Mouse (Mus musculus): ENCODE data around the gene Sirt3.
"Not testable (repeated sequence)": the region's sequence is repeated elsewhere in the genome, so short reads cannot be mapped to it uniquely, and the experiment has no call there.

Gene Sirt3

DNA sequence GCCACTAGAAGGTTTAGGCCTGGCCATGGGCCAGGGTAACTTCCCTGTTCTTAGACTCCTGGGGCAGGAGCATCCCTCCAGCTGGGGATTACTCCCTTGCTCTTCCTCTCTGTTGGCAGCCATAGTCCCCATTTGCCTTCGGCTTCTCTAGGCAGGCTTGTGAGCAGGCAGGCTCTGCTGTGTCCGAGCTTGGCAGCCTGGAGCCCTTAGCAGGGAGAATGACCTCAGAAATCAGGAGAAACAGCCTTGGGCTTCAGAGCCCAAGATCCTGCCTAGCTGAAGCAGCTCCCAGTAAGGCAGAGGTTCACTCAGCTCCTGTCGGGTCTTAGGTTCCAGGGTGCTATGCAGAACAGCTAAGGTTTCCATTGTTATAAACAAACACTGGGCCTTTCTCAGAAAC, 17.0 kb upstream of the Sirt3 start:
- ATAC-seq (ENCODE audit: insufficient number of reproducible peaks, low FRiP score, low TSS enrichment) = no peak

DNA sequence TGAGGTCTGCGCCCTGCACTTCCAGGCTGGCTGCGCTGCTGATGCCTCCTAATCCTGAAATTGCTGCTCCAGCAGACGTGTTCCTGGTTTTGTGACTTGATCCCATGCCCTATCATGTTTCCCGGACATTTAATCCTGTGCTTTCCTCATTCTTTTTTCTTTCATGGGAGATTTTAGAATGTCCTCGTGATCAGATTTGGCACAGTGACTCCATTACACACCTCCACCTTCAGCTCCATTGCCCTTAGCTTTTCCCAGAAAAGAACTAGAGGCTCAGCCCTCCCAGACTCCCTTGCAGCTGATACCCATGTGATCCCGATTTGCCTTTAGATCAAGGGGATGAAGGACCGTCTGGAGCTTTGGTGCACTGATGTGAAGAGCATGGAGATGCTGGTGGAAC, 15.8 kb upstream of the Sirt3 start:
- ATAC-seq (ENCODE audit: insufficient number of reproducible peaks, low FRiP score, low TSS enrichment) = no peak

DNA sequence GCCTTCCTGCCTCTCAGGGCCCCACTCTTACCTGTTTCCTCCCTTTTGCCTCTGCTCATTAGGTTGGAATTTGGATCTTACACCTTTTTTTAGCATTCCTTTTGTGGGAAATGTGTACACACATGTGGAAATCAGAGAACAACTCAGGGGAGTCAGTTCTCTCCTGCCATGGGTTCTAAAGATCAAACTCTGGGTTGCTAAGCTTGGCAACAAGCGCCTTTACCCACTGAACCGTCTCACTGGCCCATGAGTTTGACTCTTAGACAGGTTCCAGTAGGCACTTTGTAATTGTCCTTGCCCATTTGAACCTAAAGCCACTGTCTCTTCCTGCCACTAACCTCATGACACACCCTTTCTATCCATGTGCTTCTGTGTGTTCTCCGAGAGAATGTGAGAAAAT, 12.5 kb upstream of the Sirt3 start:
- ATAC-seq (ENCODE audit: insufficient number of reproducible peaks, low FRiP score, low TSS enrichment) = no peak

DNA sequence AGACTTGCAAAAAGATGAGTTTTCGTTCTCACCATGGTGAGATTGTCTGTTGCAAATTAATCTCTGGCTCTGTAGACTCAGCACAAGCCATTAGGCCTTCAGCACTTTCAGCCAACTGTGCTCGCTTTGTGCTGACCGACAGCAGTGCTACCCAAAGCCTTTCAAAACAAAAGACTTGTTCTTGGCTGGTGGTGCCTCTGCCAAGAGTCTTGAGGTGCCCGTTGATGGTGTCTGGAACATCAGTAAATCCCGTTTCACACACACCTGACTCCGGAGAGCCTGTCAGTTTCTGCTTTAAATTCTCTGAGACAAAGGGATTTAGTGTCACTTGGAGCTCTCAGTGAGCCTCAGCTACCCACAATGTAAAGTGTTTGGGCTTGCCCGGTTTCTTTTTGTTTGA, 11.9 kb upstream of the Sirt3 start:
- no peak for ATAC-seq (ENCODE audit: insufficient number of reproducible peaks, low FRiP score, low TSS enrichment)

DNA sequence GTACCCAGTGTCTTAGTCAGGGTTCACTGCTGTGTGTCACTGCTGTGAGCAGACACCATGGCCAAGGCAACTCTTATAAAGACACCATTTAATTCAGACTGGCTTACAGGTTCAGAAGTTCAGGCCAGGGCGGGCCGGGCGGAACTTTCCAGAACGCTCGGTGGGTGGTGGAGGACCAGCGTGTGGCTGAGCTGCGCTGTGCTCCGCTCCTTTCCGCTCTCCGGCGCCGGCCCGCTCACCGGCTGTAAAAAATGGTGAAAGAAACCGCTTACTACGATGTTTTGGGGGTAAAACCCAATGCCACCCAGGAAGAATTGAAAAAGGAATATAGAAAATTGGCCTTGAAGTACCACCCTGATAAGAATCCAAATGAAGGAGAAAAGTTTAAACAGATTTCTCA, 8.5 kb upstream of the Sirt3 start:
- not testable (repeated sequence) for ATAC-seq (ENCODE audit: insufficient number of reproducible peaks, low FRiP score, low TSS enrichment)

DNA sequence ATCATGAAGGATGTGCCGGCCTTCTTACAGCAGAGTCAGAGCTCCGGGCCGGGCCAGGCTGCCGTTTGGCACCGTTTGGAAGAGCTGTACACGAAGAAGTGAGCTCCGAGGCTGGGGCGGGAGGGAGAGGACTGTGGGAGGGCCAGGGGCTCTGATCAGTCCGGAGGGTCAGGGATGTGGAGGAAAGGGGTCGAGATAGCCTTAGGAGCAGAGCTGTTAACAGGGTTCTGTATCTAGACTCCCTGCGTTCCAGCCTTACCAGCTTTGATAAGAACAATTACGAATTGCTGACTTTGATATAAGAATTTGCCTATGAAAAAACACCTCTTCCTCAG, 327 bp upstream of the Sirt3 start:
- ATAC-seq (ENCODE audit: insufficient number of reproducible peaks, low FRiP score, low TSS enrichment) = 0 out of 2 replicates have a peak, but pooled peaks have one; percentile 22

DNA sequence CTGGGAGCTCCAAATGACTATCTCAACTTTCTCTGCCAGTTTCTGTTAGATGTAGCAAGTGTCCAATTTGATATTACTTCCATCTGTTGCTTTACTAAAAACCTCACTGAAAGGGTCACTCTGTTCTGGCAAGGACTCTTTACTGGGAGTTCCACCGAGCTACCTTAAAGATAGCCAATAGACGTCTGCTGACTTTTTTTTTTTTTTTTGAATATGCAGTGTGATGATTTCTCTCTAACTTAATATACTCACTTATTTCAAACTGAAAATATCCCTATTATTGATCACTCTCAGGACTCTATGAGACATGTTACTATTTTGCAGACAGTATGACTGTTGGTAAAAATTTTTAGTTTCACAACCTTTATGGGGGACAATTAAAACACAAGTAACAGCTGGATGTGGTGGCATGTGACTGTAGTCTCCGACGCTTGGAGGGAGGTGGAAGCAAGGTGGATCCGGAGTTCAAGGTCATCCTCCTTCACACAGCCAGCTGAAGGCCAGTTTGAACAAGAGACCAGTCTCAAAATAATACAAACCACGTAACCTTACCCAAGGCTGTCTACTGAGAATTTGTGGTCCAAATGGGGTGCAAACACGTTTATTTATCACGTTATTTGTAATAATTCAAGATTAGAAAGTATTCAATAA, 1.1 kb downstream of the Sirt3 start:
- no peak for ATAC-seq (ENCODE audit: insufficient number of reproducible peaks, low FRiP score, low TSS enrichment)

DNA sequence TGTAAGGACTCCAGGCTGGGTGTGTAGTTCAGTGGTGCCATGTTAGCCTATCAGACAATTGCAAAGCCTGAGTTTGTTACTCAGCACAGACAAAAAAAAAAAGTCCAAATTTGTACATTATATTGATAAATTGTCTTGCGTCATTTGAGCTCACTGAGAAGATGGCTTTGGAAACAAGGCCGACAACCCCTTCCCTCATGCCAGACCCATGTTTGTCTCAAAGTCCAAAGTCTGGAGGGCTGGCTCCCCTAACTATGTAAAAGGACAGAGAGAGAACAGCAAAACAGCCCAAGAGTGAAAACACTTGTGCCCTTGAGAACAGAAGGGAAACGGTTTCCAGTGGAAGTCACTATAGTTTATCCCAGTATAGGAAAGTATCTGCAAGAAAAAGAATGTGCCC, 1.7 kb downstream of the Sirt3 start:
- no peak for ATAC-seq (ENCODE audit: insufficient number of reproducible peaks, low FRiP score, low TSS enrichment)

DNA sequence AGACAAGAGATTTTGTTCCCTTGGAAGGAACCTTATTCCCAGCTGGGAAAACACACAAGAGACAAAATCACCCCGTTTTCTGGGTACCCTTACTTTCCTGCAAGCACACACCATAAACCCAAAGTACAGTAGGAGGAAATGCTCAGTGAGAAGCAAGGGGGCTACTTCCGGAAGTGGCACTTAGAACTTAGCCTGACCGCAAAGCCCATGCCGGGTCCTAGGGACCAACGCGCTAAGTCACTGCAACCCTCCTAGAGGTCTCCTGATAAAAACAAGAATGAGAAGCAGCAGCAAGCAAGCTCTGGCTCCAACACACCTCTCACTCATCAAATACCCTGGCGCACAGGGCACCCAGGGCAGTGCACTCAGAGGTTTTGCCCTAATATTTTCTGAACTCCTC, 2.8 kb downstream of the Sirt3 start:
- ATAC-seq (ENCODE audit: insufficient number of reproducible peaks, low FRiP score, low TSS enrichment) = no peak

DNA sequence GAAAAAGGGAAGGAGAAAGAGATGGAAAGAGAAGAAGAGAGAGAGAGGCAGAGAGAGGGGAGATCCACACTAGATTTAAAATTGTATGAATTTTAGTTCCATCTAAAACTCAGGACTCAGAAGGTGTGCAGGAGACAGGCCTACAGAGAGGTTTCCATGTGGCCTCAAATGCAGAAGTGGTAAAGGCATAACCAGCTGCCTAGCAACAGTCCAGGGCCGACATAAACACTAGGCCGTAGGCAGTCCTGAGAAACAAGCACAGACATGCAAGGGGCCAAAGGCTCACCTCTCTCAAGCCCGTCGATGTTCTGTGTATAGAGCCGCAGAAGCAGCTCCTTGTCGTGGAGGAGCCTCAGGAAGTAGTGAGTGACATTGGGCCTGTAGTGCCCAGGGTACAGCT, 4.7 kb downstream of the Sirt3 start:
- ATAC-seq (ENCODE audit: insufficient number of reproducible peaks, low FRiP score, low TSS enrichment) = no peak

DNA sequence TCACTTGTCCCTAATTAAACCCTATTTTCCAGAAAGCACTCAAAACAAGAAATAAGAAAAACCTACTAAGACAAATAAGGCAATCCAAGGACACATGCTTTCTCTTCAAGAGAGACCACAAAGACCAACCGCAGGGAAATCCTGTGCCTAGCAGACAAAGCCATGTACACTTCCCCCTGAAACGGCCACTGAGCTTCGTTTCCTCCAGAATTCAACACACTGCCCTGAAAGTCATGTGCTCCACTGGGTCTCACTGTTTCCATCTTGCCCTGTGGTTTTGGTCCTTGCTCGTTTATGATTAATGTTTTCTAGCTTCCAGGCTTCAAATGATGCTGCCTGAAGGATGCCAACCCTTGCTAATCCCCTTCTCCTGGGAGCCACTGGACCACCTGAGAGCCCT, 7.9 kb downstream of the Sirt3 start:
- no peak for ATAC-seq (ENCODE audit: insufficient number of reproducible peaks, low FRiP score, low TSS enrichment)

DNA sequence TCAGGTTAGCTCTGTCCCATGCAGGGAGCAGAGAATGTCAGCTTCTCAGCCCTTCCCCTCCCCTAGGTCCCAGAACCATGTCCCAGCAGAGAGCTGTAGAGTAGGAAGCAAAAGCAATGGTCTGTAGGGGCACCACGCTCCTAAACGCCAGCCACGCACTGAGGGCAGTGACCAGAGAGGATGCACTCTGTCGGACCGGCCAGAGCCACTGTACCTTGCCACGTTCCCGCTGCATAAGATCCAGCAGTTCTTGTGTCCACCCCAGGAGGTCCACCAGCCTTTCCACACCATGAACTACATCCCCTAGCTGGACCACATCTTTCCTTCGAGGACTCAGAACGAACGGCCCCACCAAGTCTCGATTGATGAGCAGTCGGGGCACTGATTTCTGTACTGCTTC, 17.3 kb downstream of the Sirt3 start:
- ATAC-seq (ENCODE audit: insufficient number of reproducible peaks, low FRiP score, low TSS enrichment) = no peak

DNA sequence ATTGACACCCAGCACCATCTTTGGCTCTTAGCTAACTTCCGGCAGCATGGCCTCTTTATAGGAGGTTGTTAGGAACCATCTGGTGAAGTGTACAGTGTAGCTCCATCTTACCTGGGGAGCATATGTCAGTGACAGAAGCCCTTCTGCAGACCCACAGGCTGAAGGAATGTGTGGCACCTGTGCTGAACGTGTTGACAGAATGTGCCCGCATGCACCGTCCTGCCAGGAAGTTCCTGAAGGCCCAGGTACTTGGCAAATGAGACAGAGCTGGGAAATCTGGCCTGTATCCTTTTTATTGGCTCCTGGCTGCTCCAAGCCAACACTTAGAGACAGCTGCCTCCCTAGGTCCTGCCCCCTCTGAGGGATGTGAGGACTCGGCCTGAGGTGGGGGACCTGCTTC, 21.4 kb downstream of the Sirt3 start:
- no peak for ATAC-seq (ENCODE audit: insufficient number of reproducible peaks, low FRiP score, low TSS enrichment)

DNA sequence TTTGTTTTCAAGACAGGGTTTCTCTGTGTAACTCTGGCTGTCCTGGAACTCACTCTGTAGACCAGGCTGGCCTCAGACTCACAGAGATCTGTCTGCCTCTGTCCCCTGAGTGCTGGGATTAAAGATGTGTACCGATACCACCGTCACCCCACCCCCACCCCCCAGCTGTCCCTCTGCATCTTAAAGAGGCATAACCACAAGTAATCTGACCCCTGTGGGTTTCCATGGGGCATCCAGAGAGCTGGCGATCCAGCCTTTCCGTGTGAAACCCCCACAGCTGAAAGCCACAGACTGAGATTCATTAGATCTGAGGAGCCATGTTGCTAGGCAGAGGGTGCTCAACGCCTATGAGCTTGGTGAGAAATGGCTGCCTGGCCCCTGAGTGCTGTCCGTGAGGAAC, 22.1 kb downstream of the Sirt3 start:
- ATAC-seq (ENCODE audit: insufficient number of reproducible peaks, low FRiP score, low TSS enrichment) = no peak

DNA sequence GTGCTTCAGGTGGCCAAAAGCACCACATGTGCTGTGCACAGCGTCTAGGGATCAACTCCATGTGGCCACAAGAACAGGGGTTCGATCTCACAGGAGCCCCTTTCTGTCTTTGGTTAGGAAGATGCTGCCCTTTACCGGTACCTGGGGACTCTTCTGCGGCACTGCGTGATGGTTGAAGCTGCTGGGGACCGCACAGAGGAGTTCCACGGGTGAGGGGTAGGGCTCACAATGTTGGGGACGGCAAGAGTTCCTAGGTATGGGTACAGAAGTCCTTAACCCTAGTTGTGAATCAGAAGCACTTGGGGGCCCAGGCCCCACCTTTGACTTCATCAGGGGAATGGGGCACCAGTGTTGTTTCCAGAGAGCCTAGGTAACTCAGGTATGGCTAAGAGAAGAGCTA, 23.4 kb downstream of the Sirt3 start:
- ATAC-seq (ENCODE audit: insufficient number of reproducible peaks, low FRiP score, low TSS enrichment) = no peak

DNA sequence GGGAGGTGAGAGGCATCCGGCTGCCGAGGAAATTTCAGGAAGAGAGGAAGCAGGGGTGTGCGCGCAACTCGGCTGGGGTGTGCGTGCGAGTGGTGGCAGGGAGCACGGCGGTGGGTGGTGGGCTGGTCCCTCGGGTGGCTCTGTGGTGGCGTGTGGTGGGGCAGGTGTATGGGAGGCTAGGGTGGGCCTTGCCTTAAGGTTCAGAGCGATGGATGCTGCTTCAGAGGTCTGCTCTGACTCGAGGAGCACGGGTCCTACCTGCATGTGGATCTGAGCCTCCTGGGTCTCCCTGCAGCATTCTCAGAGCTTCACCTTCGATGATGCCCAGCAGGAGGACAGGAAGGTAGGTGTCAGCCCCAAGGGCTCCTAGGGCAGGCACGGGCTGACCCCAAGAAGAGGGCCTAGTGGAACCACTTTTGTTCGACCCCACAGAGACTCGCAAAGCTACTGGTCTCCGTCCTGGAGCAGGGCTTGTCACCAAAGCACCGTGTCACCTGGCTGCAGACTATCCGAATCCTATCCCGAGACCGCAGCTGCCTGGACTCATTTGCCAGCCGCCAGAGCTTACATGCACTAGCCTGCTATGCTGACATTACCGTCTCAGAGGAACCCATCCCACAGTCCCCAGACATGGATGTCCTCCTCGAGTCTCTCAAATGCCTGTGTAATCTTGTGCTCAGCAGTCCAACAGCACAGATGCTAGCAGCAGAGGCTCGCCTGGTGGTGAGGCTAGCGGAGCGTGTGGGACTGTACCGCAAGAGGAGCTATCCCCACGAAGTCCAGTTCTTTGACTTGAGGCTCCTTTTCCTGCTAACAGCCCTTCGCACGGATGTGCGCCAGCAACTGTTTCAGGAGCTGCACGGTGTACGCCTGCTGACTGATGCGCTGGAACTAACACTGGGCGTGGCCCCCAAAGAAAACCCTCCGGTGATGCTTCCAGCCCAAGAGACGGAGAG, 24.3 kb downstream of the Sirt3 start, which contains the start of gene Bet1l:
TSS of gene Bet1l (minus strand) at position 28 of the 956 bp plus-strand sequence.
- 0 out of 2 replicates have a peak, but pooled peaks have one; percentile 4 for ATAC-seq (ENCODE audit: insufficient number of reproducible peaks, low FRiP score, low TSS enrichment)

DNA sequence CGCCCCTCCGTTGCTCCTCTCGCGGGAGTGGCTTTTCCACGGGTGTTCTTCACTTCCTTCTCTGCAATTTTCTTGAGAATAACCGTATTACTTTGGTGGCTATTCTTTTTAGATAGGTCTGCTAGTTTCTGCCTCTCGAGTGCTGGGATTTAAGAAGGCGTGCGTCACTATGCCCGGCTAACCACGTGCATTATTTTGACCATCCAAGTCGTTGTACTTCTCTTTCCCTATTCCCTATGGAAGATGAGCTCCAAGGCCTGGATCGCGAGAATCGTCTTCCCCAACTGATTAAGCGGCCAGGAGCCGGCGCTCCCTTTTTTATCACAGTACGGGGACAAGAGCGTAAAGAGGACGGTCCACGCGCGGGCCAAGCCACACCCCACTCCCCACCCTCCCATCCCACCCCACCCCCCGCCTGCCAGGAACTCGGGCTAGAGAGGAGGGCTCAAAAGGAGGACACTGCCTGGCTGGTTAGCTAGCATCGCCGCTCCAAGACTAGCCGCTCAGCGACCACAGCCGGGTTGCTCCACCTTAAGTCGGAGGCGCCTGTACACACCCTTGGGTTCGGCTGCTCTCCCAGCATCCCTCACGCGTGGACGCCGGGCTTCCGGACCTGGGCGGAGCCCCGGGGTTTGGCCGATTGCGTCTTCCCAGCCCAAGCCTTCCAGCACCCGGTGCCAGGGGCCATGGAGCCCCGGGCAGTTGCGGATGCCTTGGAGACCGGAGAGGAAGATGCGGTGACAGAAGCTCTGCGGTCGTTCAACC, 25.1 kb downstream of the Sirt3 start, which contains the start of gene Ric8a:
TSS of gene Ric8a (plus strand) at position 173 of the 765 bp plus-strand sequence.
- peak; percentile 77 for ATAC-seq (ENCODE audit: insufficient number of reproducible peaks, low FRiP score, low TSS enrichment)

DNA sequence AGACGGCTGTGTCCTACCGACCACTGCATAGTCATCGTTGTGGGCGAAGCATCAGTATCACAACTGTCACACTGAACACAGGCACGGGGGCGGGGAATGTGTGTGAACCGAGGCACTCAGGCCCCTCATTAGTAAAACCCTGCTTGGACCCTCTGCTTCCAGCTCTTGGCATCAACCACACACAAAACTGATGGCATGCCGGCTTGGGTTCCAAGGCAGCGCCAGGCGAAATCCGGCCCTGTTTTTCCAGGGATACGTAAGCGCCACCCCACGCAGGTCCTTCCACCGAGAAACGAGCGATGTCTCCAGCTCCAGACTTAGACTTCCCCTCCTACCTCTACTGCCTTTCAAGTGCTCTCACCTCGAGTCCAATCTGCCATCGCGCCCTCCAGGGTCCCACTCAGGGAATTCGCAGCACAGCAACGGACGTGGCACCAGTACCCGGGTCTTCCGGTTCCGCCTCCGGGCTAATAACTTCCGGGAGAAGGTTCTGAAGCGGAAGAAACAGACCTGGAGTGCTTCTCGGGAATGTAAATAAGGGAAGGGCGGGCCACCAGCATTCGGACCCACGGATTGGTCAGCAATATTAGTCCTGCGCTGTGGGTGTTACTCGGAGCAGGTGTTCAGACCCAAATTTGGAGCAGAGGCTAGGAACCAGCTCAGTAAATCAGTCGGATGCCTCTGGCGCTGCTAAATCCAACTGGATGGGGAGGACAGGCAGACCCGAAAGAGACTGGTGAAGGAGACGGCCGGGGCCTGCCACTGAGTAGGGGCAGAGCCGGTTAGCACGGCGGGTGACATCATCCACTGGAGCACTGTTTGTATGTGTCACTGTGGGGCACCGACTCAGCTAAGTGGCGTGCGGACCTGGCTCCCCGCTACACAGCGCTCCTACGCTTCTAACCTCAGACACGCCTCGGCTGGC, 26.0 kb downstream of the Sirt3 start, which contains the start of gene Gm45785:
TSS of gene Gm45785 (minus strand) at position 472 of the 925 bp plus-strand sequence.
- ATAC-seq (ENCODE audit: insufficient number of reproducible peaks, low FRiP score, low TSS enrichment) = peak; percentile 85

DNA sequence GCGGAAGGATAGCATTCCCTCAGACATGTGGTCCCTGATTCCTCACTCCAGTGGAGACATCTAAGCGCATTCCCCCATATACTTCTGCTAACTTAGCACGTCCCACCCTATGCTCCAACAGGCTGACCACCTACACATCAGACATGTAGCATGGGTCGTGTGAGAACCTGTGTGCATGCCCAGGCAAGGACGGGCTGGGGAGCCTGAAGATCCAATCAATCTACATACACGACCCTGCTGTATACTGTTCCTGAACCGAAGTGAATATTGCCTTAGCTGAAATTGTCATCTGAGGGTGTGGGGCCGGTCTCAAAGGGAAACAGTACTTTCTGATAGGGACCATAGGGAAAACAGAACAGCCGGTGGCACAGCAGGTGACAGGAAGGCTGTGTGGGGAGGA, 26.9 kb downstream of the Sirt3 start:
- ATAC-seq (ENCODE audit: insufficient number of reproducible peaks, low FRiP score, low TSS enrichment) = no peak

DNA sequence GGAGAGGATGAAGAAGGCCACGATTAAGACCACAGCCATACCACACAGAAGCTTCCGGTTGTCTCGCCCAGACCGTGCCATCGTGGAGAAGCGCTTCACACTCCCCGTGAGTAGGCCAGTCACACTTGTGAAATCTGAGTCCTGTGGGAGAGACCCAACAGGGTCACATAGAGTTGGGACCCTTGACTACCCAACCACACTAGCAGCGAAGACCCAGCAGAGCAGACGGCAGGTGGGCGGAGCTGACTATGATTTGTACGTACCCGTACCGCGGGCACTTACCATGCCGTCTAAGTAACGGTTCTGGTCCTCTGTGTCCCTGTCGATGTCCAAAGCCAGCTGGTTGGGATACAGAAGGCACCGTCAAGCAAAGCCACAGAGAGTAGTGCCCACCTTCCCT, 27.6 kb downstream of the Sirt3 start:
- no peak for ATAC-seq (ENCODE audit: insufficient number of reproducible peaks, low FRiP score, low TSS enrichment)

Measured in cerebellum, adult (tissue).